Mouse (Mus musculus) cortical plate, adult 2 months (tissue): ENCODE data around the gene Cep63.

ENCODE experiments used
- CTCF ChIP-seq: fragments of 200-500 bp; IDR thresholded peaks from 2 replicates; pipeline ENCODE4 v1.5.1; 2011; ENCODE audit warnings: mild to moderate bottlenecking, control low read depth, low read length; ENCODE audit not compliant: insufficient read depth; ENCODE audit errors: extremely low read depth
- POLR2A ChIP-seq: fragments of 200-500 bp; IDR thresholded peaks from 2 replicates; pipeline ENCODE4 v1.6.1; 2011; ENCODE audit warnings: mild to moderate bottlenecking, low read length, control low read depth; ENCODE audit not compliant: insufficient read depth; ENCODE audit errors: extremely low read depth

- TF ChIP-seq CTCF (no peak), POLR2A (no peak)
Measured at GRCm38 (mm10) chr9:102651199-102651720, 24.9 kb upstream of the Cep63 start.
